Mouse (Mus musculus) lung, embryonic 16.5 days (tissue): ENCODE results near the gene Plxnc1. TPM values are rescaled to one million over a fixed set of nuclear protein-coding genes. Genes with fewer than 3 reads are reported as not detected.
A peak's percentile ranks its signal among the peaks of the same experiment; 100 is the strongest.

Experiments
- ATAC-seq: fragments of 200-750 bp; cut with Nextera tagmentation; 2 replicates; pipeline ENCODE4 v1.8.0; 2017; ENCODE audit warnings: low read depth, mild to moderate bottlenecking, moderate library complexity
- H3K27ac ChIP-seq: fragments of 300-500 bp; sonication (generic); 2 replicates; pipeline ENCODE4 v1.5.1; 2014; ENCODE audit warnings: mild to moderate bottlenecking, control low read depth, low read length
- H3K27me3 ChIP-seq: fragments of 300-500 bp; sonication (generic); 2 replicates; pipeline ENCODE4 v1.6.1; 2014; ENCODE audit warnings: low read depth, low read length, mixed read lengths; ENCODE audit not compliant: control insufficient read depth, insufficient read depth
- H3K36me3 ChIP-seq: fragments of 300-500 bp; sonication (generic); 2 replicates; pipeline ENCODE4 v1.6.1; 2014; ENCODE audit warnings: low read length; ENCODE audit not compliant: control insufficient read depth, insufficient read depth
- H3K4me1 ChIP-seq: fragments of 300-500 bp; sonication (generic); replicated peaks from 2 replicates; pipeline ENCODE4 v1.6.1; 2014; ENCODE audit warnings: low read length, mixed read lengths; ENCODE audit not compliant: control insufficient read depth, insufficient read depth
- H3K4me2 ChIP-seq: fragments of 300-500 bp; sonication (generic); 2 replicates; pipeline ENCODE4 v1.6.1; 2014; ENCODE audit warnings: low read depth, low read length, control low read depth
- H3K4me3 ChIP-seq: fragments of 300-500 bp; sonication (generic); 2 replicates; pipeline ENCODE4 v1.5.1; 2014; ENCODE audit warnings: mild to moderate bottlenecking, low read length, control low read depth
- H3K9ac ChIP-seq: fragments of 300-500 bp; sonication (generic); 2 replicates; pipeline ENCODE4 v1.6.1; 2014; ENCODE audit warnings: low read length, control low read depth
- H3K9me3 ChIP-seq: fragments of 300-500 bp; sonication (generic); 2 replicates; pipeline ENCODE4 v1.6.1; 2016; ENCODE audit warnings: low read length; ENCODE audit not compliant: control insufficient read depth
- whole genome bisulfite sequencing: fragments of 180-500 bp; shearing (Covaris S2); extraction: QIAGEN DNeasy Blood & Tissue Kit; methylation state at CpG from one replicate; pipeline ENCODE4 v1.1.7; 2014; 5-methylcytosine and 5-hydroxymethylcytosine counted together
- polyA plus RNA-seq: library from polyadenylated mRNA; unstranded; fragments of >200 nt; fragmentation: Nextera tagmentation; extraction: Ambion mirVana; gene quantifications from 2 replicates; pipeline ENCODE4 v1.2.1, GENCODE M21; 2015

The Plxnc1 gene
- polyA plus RNA-seq, 1 experiment from 2014 or later: 5.8 TPM

- Histone ChIP-seq H3K4me3 (no peak overlapping the region), H3K27me3 (no peaks in the 10 kb centered on the region), H3K4me1 (peaks cover 18% of the 10 kb centered on the region), H3K27ac (no peak overlapping the region), H3K4me2 (no peak overlapping the region), H3K36me3 (no peaks in the 10 kb centered on the region), H3K9me3 (no peaks in the 10 kb centered on the region), H3K9ac (no peak overlapping the region)
- 42% methylated on average over 2 of the region's 2 CpGs for WGBS
- ATAC-seq: no peak
Observed at GRCm38 (mm10) chr10:94917990-94918389, 26.6 kb downstream of the Plxnc1 start.

- WGBS: 67% methylated on average over 4 of the region's 4 CpGs
- Histone ChIP-seq H3K36me3 (no peaks in the 10 kb centered on the region), H3K27me3 (no peaks in the 10 kb centered on the region), H3K4me1 (peaks cover 16% of the 10 kb centered on the region), H3K4me2 (no peak overlapping the region), H3K9me3 (no peaks in the 10 kb centered on the region), H3K4me3 (no peak overlapping the region), H3K9ac (no peak overlapping the region), H3K27ac (no peak overlapping the region)
- no peak for ATAC-seq
Observed at GRCm38 (mm10) chr10:94917354-94917753, 27.3 kb downstream of the Plxnc1 start.

DNA sequence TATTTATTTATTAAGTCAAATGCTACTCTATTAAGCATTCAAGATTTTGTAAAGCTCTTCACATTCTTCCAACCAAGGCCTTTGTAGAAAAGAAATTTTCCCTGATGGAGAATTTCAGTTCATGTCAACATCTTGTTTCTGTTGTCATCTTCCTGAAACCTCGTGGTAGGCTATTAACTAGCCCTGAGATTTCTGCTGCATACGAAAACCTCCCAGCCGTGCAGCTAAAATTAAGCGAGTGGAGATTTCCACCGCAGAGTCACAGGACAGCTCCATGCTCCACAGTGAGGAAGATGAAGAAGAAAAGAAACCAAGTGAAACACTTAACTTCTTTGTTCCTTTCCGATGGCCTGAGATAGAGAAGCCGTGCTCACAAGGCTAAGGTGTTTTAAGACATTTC, 28.0 kb downstream of the Plxnc1 start:
- no peak for ATAC-seq
- H3K4me3 ChIP-seq: no peak overlapping the region
- H3K4me2 ChIP-seq: no peak overlapping the region
- no peaks in the 10 kb centered on the region for H3K9me3 ChIP-seq
- H3K9ac ChIP-seq: no peak overlapping the region
- no peaks in the 10 kb centered on the region for H3K36me3 ChIP-seq
- no peak overlapping the region for H3K27ac ChIP-seq
- WGBS: 83% methylated on average over 7 of the region's 7 CpGs
- no peaks in the 10 kb centered on the region for H3K27me3 ChIP-seq
- H3K4me1 ChIP-seq: peaks cover 16% of the 10 kb centered on the region

GRCm38 (mm10) chr10:94915746-94916145, 28.9 kb downstream of the Plxnc1 start:
- no peak overlapping the region for H3K4me3 ChIP-seq
- H3K27ac ChIP-seq: no peak overlapping the region
- ATAC-seq: no peak
- H3K27me3 ChIP-seq: no peaks in the 10 kb centered on the region
- no peak overlapping the region for H3K9ac ChIP-seq
- 86% methylated on average over 6 of the region's 6 CpGs for WGBS
- H3K36me3 ChIP-seq: no peaks in the 10 kb centered on the region
- peaks cover 10% of the 10 kb centered on the region for H3K4me1 ChIP-seq
- H3K4me2 ChIP-seq: no peak overlapping the region
- no peaks in the 10 kb centered on the region for H3K9me3 ChIP-seq

GRCm38 (mm10) chr10:94914081-94914480, 30.6 kb downstream of the Plxnc1 start:
- Histone ChIP-seq H3K27ac (no peak overlapping the region), H3K9me3 (no peaks in the 10 kb centered on the region), H3K36me3 (no peaks in the 10 kb centered on the region), H3K4me1 (peaks cover 6% of the 10 kb centered on the region; the same call in 1 of the 2 replicates), H3K27me3 (no peaks in the 10 kb centered on the region), H3K4me2 (no peak overlapping the region), H3K9ac (no peak overlapping the region), H3K4me3 (no peak overlapping the region)
- ATAC-seq: no peak; the same call in 1 of the 2 replicates
- 61% methylated on average over 11 of the region's 11 CpGs for WGBS

DNA sequence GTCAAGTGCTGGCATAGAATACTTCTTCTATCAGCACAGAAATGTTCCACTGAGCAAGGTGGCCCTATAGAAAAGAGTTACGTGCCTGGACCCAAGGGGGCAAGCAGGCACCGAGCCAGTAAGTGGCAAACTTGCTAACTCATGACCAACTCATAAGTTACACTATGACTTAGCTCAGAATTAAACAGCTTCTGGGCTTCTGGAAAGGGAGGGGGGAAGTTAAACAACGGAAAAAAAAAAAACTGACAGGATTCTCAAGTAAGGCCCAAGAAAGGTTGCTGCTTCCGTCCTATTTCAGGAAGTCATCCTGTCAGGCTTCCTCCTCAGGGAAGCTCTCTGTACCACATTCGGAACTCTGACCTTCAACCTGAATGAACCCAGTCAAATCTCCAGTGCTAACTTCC, 31.3 kb downstream of the Plxnc1 start:
- 57% methylated on average over 5 of the region's 5 CpGs for WGBS
- Histone ChIP-seq H3K9me3 (no peaks in the 10 kb centered on the region), H3K4me1 (peaks cover 6% of the 10 kb centered on the region; the same call in 1 of the 2 replicates), H3K27ac (0 out of 2 replicates have a peak overlapping the region, but pooled peaks have one; percentile 8), H3K4me2 (no peak overlapping the region), H3K4me3 (no peak overlapping the region), H3K27me3 (no peaks in the 10 kb centered on the region), H3K36me3 (no peaks in the 10 kb centered on the region), H3K9ac (no peak overlapping the region)
- ATAC-seq: no peak

- no peak overlapping the region for H3K27ac ChIP-seq
- H3K9me3 ChIP-seq: no peaks in the 10 kb centered on the region
- H3K4me1 ChIP-seq: peaks cover 4% of the 10 kb centered on the region; the same call in 1 of the 2 replicates
- H3K4me3 ChIP-seq: no peak overlapping the region
- H3K36me3 ChIP-seq: no peaks in the 10 kb centered on the region
- no peak overlapping the region for H3K9ac ChIP-seq
- no peak for ATAC-seq
- no peak overlapping the region for H3K4me2 ChIP-seq
- WGBS: 93% methylated on average over 1 of the region's 1 CpGs
- H3K27me3 ChIP-seq: no peaks in the 10 kb centered on the region
Observed at GRCm38 (mm10) chr10:94912551-94912950, 32.1 kb downstream of the Plxnc1 start.

GRCm38 (mm10) chr10:94911102-94911501, 33.5 kb downstream of the Plxnc1 start:
- ATAC-seq: no peak
- H3K27me3 ChIP-seq: no peaks in the 10 kb centered on the region

GRCm38 (mm10) chr10:94910570-94910969, 34.1 kb downstream of the Plxnc1 start:
- no peak overlapping the region for H3K4me3 ChIP-seq
- no peaks in the 10 kb centered on the region for H3K27me3 ChIP-seq
- peaks cover 4% of the 10 kb centered on the region; the same call in 1 of the 2 replicates for H3K4me1 ChIP-seq
- ATAC-seq: no peak
- no peak overlapping the region for H3K9ac ChIP-seq
- 87% methylated on average over 4 of the region's 4 CpGs for WGBS
- H3K27ac ChIP-seq: no peak overlapping the region
- H3K36me3 ChIP-seq: no peaks in the 10 kb centered on the region
- no peaks in the 10 kb centered on the region for H3K9me3 ChIP-seq
- H3K4me2 ChIP-seq: no peak overlapping the region

More at GRCm38 (mm10) chr10:94911102-94911501, 33.5 kb downstream of the Plxnc1 start:
- H3K27ac ChIP-seq: no peak overlapping the region
- no peak overlapping the region for H3K4me3 ChIP-seq
- 89% methylated on average over 6 of the region's 6 CpGs for WGBS
- H3K4me1 ChIP-seq: peaks cover 4% of the 10 kb centered on the region; the same call in 1 of the 2 replicates
- H3K9me3 ChIP-seq: no peaks in the 10 kb centered on the region
- no peak overlapping the region for H3K4me2 ChIP-seq
- no peaks in the 10 kb centered on the region for H3K36me3 ChIP-seq
- no peak overlapping the region for H3K9ac ChIP-seq

- Histone ChIP-seq H3K36me3 (no peaks in the 10 kb centered on the region), H3K27ac (no peak overlapping the region), H3K4me3 (no peak overlapping the region), H3K4me1 (peaks cover 5% of the 10 kb centered on the region; the same call in 1 of the 2 replicates), H3K27me3 (no peaks in the 10 kb centered on the region), H3K9me3 (no peaks in the 10 kb centered on the region), H3K4me2 (no peak overlapping the region), H3K9ac (no peak overlapping the region)
- WGBS: 87% methylated on average over 2 of the region's 2 CpGs
- ATAC-seq: no peak
Observed at GRCm38 (mm10) chr10:94909789-94910188, 34.8 kb downstream of the Plxnc1 start.
